Mouse (Mus musculus) activated CD4-positive, CD25-positive, alpha-beta regulatory T cell, adult 4 months (primary cell): Measurements from ENCODE around the gene Ankdd1a. TPM values are rescaled to one million over a fixed set of nuclear protein-coding genes. Genes with fewer than 3 reads are reported as not detected.

Source experiments
- ATAC-seq: one replicate; pipeline ENCODE4 v1.8.0; 2017
- polyA plus RNA-seq, 2 experiments: library from polyadenylated mRNA; unstranded; fragments of 100-300 nt; shearing (Covaris generic); gene quantifications; one replicate each; pipeline ENCODE4 v1.2.1; 2017

The Ankdd1a gene
- under 1 TPM in 1 of 2 experiments, not detected in 1; 0.37 TPM for polyA plus RNA-seq

- no peak for ATAC-seq
Measured at GRCm38 (mm10) chr9:65519807-65520504, at the start of gene Ankdd1a. Gene Ankdd1a, minus strand, starts transcription at chr9:65520193.

- no peak for ATAC-seq
Measured at GRCm38 (mm10) chr9:65569491-65569971, 49.5 kb upstream of the Ankdd1a start.

GRCm38 (mm10) chr9:65568787-65569186, 48.8 kb upstream of the Ankdd1a start:
- ATAC-seq: no peak

- ATAC-seq: no peak
Measured at GRCm38 (mm10) chr9:65564698-65565097, 44.7 kb upstream of the Ankdd1a start.

- no peak for ATAC-seq
Measured at GRCm38 (mm10) chr9:65563073-65563472, 43.1 kb upstream of the Ankdd1a start.

- no peak for ATAC-seq
Measured at GRCm38 (mm10) chr9:65562081-65562506, 42.1 kb upstream of the Ankdd1a start.

- ATAC-seq: no peak
Measured at GRCm38 (mm10) chr9:65561016-65561415, 41.0 kb upstream of the Ankdd1a start.

- ATAC-seq: no peak
Measured at GRCm38 (mm10) chr9:65558806-65559205, 38.8 kb upstream of the Ankdd1a start.

- ATAC-seq: no peak
Measured at GRCm38 (mm10) chr9:65556979-65557378, 37.0 kb upstream of the Ankdd1a start.

- ATAC-seq: no peak
Measured at GRCm38 (mm10) chr9:65556349-65556748, 36.4 kb upstream of the Ankdd1a start.

- no peak for ATAC-seq
Measured at GRCm38 (mm10) chr9:65555621-65556020, 35.6 kb upstream of the Ankdd1a start.

- no peak for ATAC-seq
Measured at GRCm38 (mm10) chr9:65555001-65555405, 35.0 kb upstream of the Ankdd1a start.

- no peak for ATAC-seq
Measured at GRCm38 (mm10) chr9:65552711-65553110, 32.7 kb upstream of the Ankdd1a start.

- peak; percentile 23 for ATAC-seq
Measured at GRCm38 (mm10) chr9:65552141-65552540, 32.1 kb upstream of the Ankdd1a start.

- ATAC-seq: peak; percentile 75
Measured at GRCm38 (mm10) chr9:65551035-65551434, 31.0 kb upstream of the Ankdd1a start.

GRCm38 (mm10) chr9:65550079-65550831, 30.3 kb upstream of the Ankdd1a start:
- no peak for ATAC-seq

- peak; percentile 16 for ATAC-seq
Measured at GRCm38 (mm10) chr9:65549643-65550042, 29.6 kb upstream of the Ankdd1a start.

- no peak for ATAC-seq
Measured at GRCm38 (mm10) chr9:65549139-65549538, 29.1 kb upstream of the Ankdd1a start.

- no peak for ATAC-seq
Measured at GRCm38 (mm10) chr9:65548311-65548710, 28.3 kb upstream of the Ankdd1a start.

- no peak for ATAC-seq
Measured at GRCm38 (mm10) chr9:65547844-65548243, 27.9 kb upstream of the Ankdd1a start.

GRCm38 (mm10) chr9:65547111-65547510, 27.1 kb upstream of the Ankdd1a start:
- no peak for ATAC-seq

GRCm38 (mm10) chr9:65546413-65546695, 26.4 kb upstream of the Ankdd1a start:
- ATAC-seq: no peak

- no peak for ATAC-seq
Measured at GRCm38 (mm10) chr9:65545635-65546412, 25.8 kb upstream of the Ankdd1a start.
